Mouse (Mus musculus) intestine, embryonic 14.5 days (tissue): ENCODE data around the gene Mgat2. TPM values are rescaled to one million over a fixed set of nuclear protein-coding genes. Genes with fewer than 3 reads are reported as not detected.

Experiments
- ATAC-seq: fragments of 200-750 bp; cut with Nextera tagmentation; replicated peaks from 2 replicates; pipeline ENCODE4 v1.8.0; 2017; ENCODE audit warnings: low read depth, moderate number of reproducible peaks, moderate TSS enrichment, moderate library complexity; ENCODE audit not compliant: low FRiP score, low TSS enrichment
- DNase-seq: peaks from one replicate; pipeline ENCODE4 v3.0.0-alpha.2; 2018; ENCODE audit warnings: low spot score
- H3K27ac ChIP-seq: fragments of 300-500 bp; sonication (generic); 2 replicates; pipeline ENCODE4 v1.5.1; 2014; ENCODE audit warnings: low read depth, mild to moderate bottlenecking, control low read depth
- H3K27me3 ChIP-seq: fragments of 300-500 bp; sonication (generic); replicated peaks from 2 replicates; pipeline ENCODE4 v1.6.1; 2014; ENCODE audit warnings: low read length, control low read depth; ENCODE audit not compliant: control insufficient read depth, insufficient read depth
- H3K36me3 ChIP-seq: fragments of 300-500 bp; sonication (generic); 2 replicates; pipeline ENCODE4 v1.6.1; 2014; ENCODE audit warnings: low read length, control low read depth; ENCODE audit not compliant: control insufficient read depth, insufficient read depth
- H3K4me1 ChIP-seq: fragments of 300-500 bp; sonication (generic); replicated peaks from 2 replicates; pipeline ENCODE4 v1.6.1; 2014; ENCODE audit warnings: low read length, control low read depth, mixed read lengths; ENCODE audit not compliant: control insufficient read depth, insufficient read depth
- H3K4me2 ChIP-seq: fragments of 300-500 bp; sonication (generic); 2 replicates; pipeline ENCODE4 v1.6.1; 2014; ENCODE audit warnings: low read length
- H3K4me3 ChIP-seq: fragments of 300-500 bp; sonication (generic); 2 replicates; pipeline ENCODE4 v1.5.1; 2014; ENCODE audit warnings: low read depth, low read length, control low read depth, mixed read lengths
- H3K9ac ChIP-seq: fragments of 300-500 bp; sonication (generic); 2 replicates; pipeline ENCODE4 v1.6.1; 2014; ENCODE audit warnings: mild to moderate bottlenecking, low read length
- H3K9me3 ChIP-seq: fragments of 300-500 bp; sonication (generic); 2 replicates; pipeline ENCODE4 v1.6.1; 2016; ENCODE audit warnings: low read length, control low read depth; ENCODE audit not compliant: control insufficient read depth
- WGBS: fragments of 180-500 bp; shearing (Covaris S2); extraction: QIAGEN DNeasy Blood & Tissue Kit; methylation state at CpG from one replicate; pipeline ENCODE4 v1.1.7; 2014; 5-methylcytosine and 5-hydroxymethylcytosine counted together
- polyA plus RNA-seq: library from polyadenylated mRNA; unstranded; fragments of >200 nt; fragmentation: Nextera tagmentation; extraction: Ambion mirVana; gene quantifications from 2 replicates; pipeline ENCODE4 v1.2.1, GENCODE M21; 2014

Mgat2 gene
- polyA plus RNA-seq, 1 experiment from 2014 or later: 49.4 TPM

GRCm38 (mm10) chr12:69167656-69168460, 16.1 kb upstream of the Mgat2 start:
- Histone ChIP-seq H3K9me3 (no peaks in the 10 kb centered on the region), H3K9ac (peak overlapping the region; percentile 66), H3K27me3 (no peaks in the 10 kb centered on the region), H3K4me2 (peak overlapping the region; percentile 88), H3K36me3 (no peaks in the 10 kb centered on the region), H3K4me1 (peaks cover 12% of the 10 kb centered on the region), H3K27ac (no peak overlapping the region; the same call in 1 of the 2 replicates), H3K4me3 (peak overlapping the region; percentile 74)
- 7% methylated on average over 18 of the region's 18 CpGs for WGBS
- no peak for DNase-seq
- ATAC-seq: peak; percentile 20; the same call in 1 of the 2 replicates

DNA sequence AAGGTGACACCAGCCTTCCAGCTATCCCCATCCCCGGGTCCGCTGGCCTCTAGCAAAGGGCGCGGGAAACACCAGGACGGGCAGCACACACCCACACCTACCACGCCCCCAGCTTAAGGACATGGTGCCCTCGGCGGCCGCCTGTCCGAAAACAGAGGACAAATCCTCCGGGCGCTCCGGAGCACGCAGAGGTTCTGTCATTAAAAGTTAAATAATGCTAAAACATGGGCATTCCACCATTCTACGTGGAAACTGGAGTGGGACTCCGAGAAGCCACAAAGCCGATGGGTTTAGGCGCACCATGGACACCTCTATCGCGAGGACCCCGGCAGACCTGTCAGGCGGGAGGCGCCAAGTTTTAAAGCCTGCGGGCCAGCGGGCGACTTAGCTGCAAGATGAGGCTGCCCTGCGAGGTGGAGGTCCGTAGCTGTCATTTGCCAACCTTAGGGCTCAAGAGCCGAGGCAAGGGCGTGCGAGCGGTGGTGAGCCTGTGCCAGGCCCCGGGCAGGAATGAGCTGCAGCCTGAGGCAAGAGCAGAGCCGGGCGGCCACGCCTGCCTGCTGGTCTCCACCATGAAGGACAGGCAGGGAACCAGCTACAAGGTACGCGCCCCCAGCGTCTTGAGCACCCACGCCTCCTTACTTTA, 15.4 kb upstream of the Mgat2 start, which contains the start of gene Lrr1:
Gene Lrr1 (plus strand): TSS at position 354 of the 646 bp plus-strand sequence.
- WGBS: under 1% methylated on average over 40 of the region's 40 CpGs
- Histone ChIP-seq H3K4me2 (peak within 1 kb of the TSS; percentile 88), H3K4me1 (peaks cover 12% of the 10 kb centered on the region), H3K9me3 (no peaks in the 10 kb centered on the region), H3K4me3 (peak within 1 kb of the TSS; percentile 74), H3K9ac (peak within 1 kb of the TSS; percentile 66), H3K27me3 (no peaks in the 10 kb centered on the region), H3K36me3 (peaks cover 7% of the 10 kb centered on the region; the same call in 1 of the 2 replicates), H3K27ac (peak within 1 kb of the TSS; percentile 65; the same call in 1 of the 2 replicates)
- peak; percentile 98 for DNase-seq
- peak; percentile 91 for ATAC-seq

GRCm38 (mm10) chr12:69171307-69171706, 12.7 kb upstream of the Mgat2 start:
- Histone ChIP-seq H3K4me3 (no peak overlapping the region), H3K4me2 (no peak overlapping the region), H3K9ac (no peak overlapping the region), H3K4me1 (peaks cover 12% of the 10 kb centered on the region), H3K9me3 (no peaks in the 10 kb centered on the region), H3K27me3 (no peaks in the 10 kb centered on the region), H3K27ac (no peak overlapping the region), H3K36me3 (peaks cover 27% of the 10 kb centered on the region)
- no peak for DNase-seq
- 90% methylated on average over 2 of the region's 2 CpGs for WGBS
- ATAC-seq: no peak

GRCm38 (mm10) chr12:69175975-69176374, 8.0 kb upstream of the Mgat2 start:
- no peaks in the 10 kb centered on the region for H3K27me3 ChIP-seq
- H3K36me3 ChIP-seq: peaks cover 38% of the 10 kb centered on the region
- no peak for ATAC-seq
- WGBS: 86% methylated on average over 3 of the region's 3 CpGs
- no peak overlapping the region for H3K27ac ChIP-seq
- DNase-seq: no peak
- H3K9ac ChIP-seq: no peak overlapping the region
- H3K4me2 ChIP-seq: no peak overlapping the region
- no peaks in the 10 kb centered on the region for H3K9me3 ChIP-seq
- H3K4me1 ChIP-seq: no peaks in the 10 kb centered on the region
- H3K4me3 ChIP-seq: no peak overlapping the region

- 88% methylated on average over 3 of the region's 3 CpGs for WGBS
- DNase-seq: no peak
- Histone ChIP-seq H3K27ac (no peak overlapping the region), H3K36me3 (peaks cover 48% of the 10 kb centered on the region), H3K27me3 (no peaks in the 10 kb centered on the region), H3K4me2 (no peak overlapping the region), H3K9me3 (no peaks in the 10 kb centered on the region), H3K4me1 (no peaks in the 10 kb centered on the region), H3K4me3 (no peak overlapping the region), H3K9ac (no peak overlapping the region)
- ATAC-seq: no peak
These were observed 6.4 kb upstream of the Mgat2 start for GRCm38 (mm10) chr12:69177526-69177925.

DNA sequence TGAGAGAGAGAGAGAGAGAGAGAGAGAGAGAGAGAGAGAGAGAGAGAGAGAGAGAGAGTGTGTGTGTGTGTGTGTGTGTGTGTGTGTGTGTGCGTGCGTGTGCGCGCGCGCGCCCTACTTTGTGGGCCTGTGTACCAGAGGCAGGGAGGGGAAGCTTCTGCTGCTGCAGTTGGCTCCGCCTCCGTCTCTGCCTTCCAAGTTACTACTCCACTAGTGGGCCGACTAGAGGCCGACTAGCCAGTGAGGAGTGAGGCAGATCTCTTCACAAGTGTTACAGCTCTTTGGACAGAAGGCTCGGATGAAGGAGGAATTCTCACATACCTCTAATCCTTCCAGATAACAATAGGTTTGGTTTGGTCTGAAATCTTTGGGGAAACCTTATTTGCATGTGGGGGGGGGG, 4.6 kb upstream of the Mgat2 start:
- no peaks in the 10 kb centered on the region for H3K27me3 ChIP-seq
- peaks cover 35% of the 10 kb centered on the region for H3K36me3 ChIP-seq
- no peak overlapping the region for H3K9ac ChIP-seq
- no peak for ATAC-seq
- H3K27ac ChIP-seq: no peak overlapping the region
- DNase-seq: no peak
- H3K4me2 ChIP-seq: no peak overlapping the region
- WGBS: 62% methylated on average over 12 of the region's 12 CpGs
- H3K4me1 ChIP-seq: no peaks in the 10 kb centered on the region
- H3K9me3 ChIP-seq: no peaks in the 10 kb centered on the region
- no peak overlapping the region for H3K4me3 ChIP-seq

DNA sequence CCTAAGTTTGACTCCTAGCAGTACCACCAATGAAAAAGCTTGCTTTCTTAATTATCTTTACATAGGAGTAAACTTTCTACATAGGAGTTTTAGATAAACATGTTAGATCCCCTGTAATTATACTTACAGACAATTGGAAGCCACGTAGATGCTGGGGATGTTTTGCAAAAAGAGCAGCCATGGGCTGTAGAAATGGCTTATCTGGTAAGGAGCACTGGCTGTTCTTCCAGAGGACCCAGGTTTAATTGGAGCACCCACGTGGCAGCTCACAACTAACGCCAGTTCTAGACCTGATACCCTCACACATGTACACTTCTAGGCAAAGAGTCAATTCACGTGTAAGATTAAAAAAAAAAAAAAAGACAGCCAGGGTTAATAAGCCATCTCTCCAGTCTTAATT, 2.2 kb upstream of the Mgat2 start:
- H3K9ac ChIP-seq: no peak overlapping the region
- H3K9me3 ChIP-seq: no peaks in the 10 kb centered on the region
- peaks cover 9% of the 10 kb centered on the region for H3K4me1 ChIP-seq
- WGBS: 85% methylated on average over 4 of the region's 4 CpGs
- DNase-seq (no peak), ATAC-seq (no peak)
- no peaks in the 10 kb centered on the region for H3K27me3 ChIP-seq
- H3K36me3 ChIP-seq: peaks cover 16% of the 10 kb centered on the region
- no peak overlapping the region for H3K4me3 ChIP-seq
- H3K27ac ChIP-seq: no peak overlapping the region
- H3K4me2 ChIP-seq: no peak overlapping the region

GRCm38 (mm10) chr12:69184342-69185295, 662 bp downstream of the Mgat2 start:
- Histone ChIP-seq H3K4me2 (peak overlapping the region; percentile 89), H3K36me3 (peaks cover 23% of the 10 kb centered on the region), H3K9ac (peak overlapping the region; percentile 81), H3K27ac (peak overlapping the region; percentile 83), H3K9me3 (no peaks in the 10 kb centered on the region), H3K27me3 (no peaks in the 10 kb centered on the region), H3K4me3 (peak overlapping the region; percentile 88), H3K4me1 (peaks cover 16% of the 10 kb centered on the region)
- peak; percentile 56 for ATAC-seq
- 2% methylated on average over 80 of the region's 86 CpGs for WGBS
- peak; percentile 79 for DNase-seq
